Mouse (Mus musculus) kidney, adult 18-20 months (tissue): ENCODE results near the gene Bfsp2.

ENCODE experiments used
- DNase-seq: peaks from one replicate; pipeline ENCODE4 v3.0.0; 2021

The Bfsp2 gene

GRCm38 (mm10) chr9:103378686-103379085 is 101.5 kb downstream of the Bfsp2 start:
- DNase-seq: no peak

DNA sequence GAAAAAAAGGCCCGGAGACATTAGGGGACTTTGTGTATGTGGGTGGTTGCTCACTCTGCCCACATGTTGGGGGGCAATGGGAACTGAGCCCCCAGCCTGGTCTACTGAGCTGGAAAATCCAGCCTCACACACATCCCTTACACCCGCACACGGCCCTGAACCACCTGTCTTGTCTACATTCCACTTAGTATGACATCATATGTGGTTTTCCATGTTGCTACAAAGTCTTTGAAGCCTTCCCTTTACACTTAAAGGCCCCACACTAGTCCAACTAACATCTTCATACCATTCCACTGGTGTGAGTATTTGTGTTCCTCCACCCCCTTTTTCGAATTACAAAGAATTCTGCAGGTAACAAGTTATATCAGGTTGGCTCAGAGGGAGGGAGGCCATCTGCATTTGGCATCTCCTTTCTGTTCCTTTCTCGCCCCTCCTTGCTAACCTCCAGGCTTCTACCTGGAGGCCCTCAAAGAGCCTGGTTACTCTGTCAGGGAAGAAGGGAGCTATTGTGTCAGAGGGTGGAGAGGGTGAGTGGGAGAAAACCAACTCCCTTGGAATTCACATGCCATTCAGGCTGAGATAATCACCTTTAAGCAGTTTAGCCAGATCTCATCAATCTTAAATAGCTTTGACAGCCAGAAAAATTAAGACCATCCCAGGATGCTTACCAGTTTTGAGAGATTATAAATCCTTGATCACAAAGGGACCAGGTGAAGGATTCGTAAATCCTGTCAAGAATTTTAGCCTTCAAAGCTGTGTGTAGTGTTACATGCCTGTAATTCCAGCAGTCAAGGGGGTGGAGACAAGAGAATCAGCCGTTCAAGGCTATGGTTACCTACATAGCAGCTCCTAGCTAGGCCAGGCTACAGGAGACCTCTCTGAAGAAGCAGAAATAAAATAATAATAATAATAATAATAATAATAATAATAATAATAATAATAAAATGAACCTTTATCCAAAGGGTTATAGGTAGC is 103.6 kb downstream of the Bfsp2 start:
- no peak for DNase-seq
